Mouse (Mus musculus) CD4-positive helper T cell, adult 2 months (primary cell): ENCODE measurements around the gene Mrpl30.

Source experiments
- DNase-seq: peaks from one replicate; pipeline ENCODE4 v3.0.0-alpha.2; 2012; ENCODE audit warnings: low read depth, missing footprints, low spot score

Gene Mrpl30

DNA sequence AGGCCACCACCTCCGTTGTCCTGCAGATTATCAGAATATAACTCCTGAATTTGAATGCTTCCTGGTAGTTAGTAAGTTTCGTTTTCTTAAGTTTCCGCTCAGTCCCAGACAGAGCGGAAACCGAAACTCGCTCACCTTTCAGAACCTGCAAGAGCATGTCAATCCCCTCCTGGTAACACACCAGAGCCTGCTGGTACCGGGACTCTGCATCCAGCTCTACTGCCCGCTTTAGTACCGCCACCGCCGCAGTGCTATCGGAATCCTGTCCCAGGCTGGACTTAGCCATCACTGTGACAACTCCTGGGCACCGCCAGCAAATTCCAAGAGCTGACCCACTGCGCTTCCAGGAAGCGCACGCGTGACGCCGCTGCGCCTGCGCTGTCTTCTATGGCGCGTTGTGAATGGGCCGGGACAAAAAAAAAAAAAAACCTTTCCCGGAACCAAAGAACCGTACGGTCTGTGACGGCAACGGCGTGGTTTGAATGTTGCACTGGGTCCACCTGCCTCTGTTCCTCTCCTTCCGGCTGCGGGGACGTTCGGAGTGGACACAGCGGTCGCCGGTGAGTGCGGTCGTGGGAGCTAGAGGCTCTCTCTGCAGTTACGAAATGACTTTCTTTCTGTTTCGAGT is at the start of gene Mrpl30, which contains the start of gene Mitd1:
TSS of gene Mrpl30 (plus strand) at position 453 of the 628 bp plus-strand sequence.
TSS of gene Mitd1 (minus strand) at position 387 of the 628 bp plus-strand sequence.
- peak; percentile 95 for DNase-seq

DNA sequence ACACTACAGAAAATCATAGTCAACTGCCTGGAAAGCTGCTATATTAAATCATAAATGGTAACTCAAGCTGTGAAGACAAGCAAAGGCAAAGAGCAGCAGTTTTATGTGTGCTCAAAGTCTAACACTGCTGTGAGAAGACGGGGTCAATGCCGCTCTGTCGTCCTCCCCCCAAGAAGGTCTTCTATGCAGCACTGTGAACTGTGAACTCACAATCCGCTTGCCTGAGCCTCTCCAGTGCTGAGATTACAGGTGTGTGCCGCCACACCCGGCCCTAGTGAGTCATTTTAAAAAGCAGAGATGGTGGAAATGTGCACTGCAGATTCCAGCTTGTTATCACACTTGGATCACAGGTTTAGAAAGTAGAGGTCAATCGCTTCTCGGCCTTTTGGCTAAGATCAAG is 43.4 kb upstream of the Mrpl30 start:
- no peak for DNase-seq

DNA sequence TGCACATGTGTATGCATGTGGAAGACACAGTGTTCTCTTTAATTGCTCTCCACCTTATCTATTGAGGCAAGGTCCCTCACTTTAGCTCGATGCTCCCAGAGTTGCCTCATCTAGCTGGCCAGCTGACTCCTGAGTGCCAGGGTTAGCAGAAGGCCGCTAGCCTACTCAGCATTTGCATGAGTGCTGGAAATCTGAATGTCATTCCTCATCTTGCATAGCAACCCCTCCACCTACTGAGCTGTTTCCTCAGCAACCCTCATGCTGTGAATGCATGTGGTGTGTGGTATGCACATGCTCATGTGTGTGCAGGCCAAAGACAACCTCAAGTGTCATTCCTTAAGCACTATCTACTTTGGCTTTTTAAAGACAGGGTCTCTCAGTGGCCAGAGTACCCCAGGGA is 39.6 kb upstream of the Mrpl30 start:
- no peak for DNase-seq

DNA sequence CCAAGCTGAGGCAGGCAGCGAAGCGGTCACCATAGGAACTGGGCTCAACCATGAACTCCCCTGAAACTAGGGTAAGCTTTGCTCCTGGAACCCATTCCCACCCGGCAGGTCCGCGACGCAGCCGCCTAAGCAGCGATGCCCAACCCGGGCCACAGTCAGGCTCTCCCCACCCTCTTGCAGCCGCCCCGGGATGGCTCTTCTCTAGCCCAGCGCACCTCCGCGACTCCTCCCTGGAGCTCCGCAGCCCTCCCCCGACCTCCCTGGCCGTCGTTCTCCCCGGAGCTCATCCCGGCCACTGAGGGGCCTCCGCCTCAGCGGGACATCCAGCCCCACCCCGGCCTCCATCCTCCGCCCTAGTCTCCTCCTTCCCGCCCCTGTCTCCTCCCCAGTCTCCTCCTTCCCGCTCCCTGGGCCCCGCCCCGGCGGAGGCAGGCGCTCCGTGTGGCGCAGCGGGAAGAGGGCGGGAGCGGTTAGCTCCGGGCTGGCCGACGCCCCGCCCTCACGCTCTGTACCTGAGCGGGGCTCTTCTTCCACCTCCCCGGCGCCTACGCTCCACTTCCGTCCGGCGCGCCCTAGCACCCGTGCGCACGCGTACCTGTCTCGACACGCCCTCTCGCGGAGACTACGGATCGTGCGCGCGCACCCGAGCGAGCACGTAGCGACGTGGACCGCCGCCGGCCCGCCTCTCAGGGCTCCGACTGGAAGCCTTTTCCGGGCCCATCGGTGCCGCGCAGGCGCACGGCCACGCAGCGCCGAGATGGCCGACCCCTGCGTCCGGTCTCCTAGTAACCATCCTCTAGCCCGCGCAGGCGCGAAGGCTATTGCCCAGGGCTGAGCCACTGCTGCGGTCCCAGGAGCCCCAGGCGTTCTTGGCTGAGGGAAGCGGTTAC is 25.5 kb upstream of the Mrpl30 start:
- DNase-seq = peak; percentile 100

DNA sequence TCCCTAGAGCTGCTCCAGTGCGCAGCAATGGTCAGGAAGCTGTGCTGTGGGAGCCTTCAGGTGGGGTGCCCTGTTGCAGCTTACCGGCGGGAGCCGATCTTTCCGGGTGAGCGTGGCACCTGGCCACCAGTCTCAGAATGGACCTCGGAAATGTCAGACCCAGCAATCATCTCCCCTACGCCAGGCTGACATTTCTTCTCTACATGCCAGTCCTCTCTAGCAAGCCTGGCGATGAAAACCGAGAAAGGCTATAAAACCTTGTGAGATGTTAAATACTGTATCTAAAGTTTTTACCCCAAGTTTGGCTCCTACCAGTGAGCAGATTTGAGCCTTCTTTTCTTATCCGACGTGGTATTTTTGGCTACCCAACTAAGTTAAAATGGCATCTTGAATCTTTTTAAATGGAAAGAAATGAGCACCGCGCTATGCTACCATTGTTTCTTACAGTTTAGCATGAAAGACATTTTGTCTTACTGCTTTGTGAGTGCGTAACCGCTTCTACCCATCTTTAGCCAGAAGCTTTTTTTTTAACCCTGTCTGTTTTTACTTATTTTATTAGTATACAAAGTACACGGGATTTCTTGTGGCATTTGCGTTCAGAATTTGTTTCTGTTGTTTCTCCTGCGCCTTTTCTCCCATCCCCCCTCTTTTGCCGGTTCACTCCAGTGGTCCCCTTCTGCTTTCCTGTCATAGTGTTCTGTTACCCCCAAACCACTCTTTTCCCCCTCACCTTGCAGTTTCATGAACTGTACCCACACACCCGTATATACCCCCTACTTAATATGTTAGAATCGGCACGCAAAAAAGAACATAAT is 24.7 kb upstream of the Mrpl30 start:
- DNase-seq = no peak

DNA sequence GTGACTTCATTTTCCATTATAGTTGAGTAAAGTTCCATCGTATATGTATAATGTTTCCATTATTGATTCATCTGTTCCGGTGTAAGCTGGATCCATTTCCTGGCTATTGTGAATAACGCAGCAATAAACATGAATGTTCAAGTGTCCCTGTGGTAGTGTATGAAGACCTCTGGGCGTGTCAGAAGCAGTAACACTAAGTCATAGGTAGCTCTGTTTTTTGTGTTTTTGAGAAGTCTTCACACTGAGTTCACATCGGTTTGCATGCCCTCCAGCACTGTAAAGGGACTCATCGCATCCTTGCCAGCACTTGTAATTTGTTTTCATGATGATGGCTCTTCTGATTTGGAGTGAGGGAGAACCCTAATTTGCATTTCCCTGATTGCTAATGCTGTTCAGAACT is 24.0 kb upstream of the Mrpl30 start, which contains the start of gene Tsga10:
TSS of gene Tsga10 (minus strand) at position 144 of the 400 bp plus-strand sequence.
- peak; percentile 31 for DNase-seq

DNA sequence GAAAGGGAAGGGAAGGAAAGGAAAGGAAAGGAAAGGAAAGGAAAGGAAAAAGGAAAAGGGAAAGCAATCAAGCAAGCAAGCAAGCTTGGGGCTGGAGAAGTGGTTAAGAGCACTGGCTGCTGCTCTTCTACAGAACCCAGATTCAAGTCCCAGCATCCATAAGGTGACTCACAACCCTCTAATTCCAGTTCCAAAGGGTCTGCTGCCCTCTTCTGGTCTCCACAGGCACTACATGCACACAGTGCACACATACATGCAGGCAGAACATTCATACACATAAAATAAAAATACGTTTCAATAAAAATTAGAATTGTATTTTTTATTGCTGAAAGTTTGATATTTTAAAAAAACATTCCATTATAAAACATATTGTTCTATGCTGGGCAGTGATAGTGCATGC is 23.2 kb upstream of the Mrpl30 start:
- DNase-seq = peak; percentile 63

DNA sequence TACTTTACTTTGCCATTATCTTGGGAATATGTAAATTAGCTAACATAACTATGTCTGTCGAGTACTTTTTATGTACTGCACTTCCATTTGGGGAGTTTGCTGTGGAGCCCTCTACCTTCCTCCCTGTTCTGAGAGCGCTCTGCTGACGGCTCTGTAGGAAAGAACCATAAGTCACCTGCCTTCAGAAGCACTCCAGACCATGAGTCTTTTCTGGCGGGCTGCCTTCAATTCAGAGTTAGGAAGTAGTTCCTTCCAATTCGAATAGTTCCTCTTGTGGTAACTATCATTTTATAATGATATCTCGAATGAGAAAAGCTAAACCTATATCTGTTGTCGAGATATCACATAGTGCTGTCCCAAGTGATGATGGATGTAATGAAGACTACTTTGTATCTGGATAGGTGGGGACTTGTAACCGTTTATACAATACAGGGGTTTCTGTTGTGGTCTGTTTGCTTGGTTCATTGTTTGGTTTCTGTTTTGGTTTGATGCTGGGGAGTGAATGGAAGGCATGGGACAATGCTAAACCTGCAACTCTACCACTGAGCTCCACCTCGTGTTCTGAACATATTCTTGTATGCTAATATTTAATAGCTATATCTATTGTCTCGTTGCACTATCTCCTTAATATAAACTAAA is 22.5 kb upstream of the Mrpl30 start:
- no peak for DNase-seq

DNA sequence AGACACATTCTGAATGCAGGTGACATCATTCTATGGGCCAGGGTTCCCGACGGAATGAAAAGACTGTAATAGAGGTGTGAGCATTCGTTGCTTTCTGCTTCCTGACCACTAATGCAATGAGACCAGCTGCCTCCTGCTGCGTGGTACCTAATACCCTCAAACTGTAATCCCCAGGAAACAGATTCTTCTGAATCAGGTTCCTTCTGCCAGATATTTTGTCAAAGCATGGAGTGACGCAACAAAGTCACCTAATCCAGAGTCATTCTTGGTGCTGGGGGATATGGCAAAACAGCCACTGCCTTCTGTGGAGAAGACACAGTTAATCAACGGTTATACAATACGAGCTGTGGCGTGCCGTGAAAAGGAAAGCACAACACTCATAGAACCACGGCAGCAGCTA is 21.6 kb upstream of the Mrpl30 start:
- DNase-seq = no peak

DNA sequence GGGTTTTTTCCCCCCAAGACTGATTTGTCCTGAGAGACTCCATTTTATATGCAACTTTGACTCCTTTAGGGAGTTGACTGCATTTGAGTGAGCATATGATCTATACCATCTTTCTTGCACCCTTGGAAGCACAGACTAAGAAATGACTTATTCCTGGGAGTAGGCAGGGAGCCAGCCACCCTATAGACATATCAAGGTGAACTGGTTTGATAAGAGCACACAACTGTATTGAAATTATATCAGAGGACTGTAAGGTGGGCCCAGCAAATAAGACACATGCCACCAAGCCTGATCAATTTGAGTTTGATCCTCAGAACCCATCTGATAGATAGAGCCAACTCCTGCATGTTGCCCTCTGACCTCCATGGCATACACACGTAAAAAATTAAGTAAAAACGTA is 20.9 kb upstream of the Mrpl30 start:
- no peak for DNase-seq

DNA sequence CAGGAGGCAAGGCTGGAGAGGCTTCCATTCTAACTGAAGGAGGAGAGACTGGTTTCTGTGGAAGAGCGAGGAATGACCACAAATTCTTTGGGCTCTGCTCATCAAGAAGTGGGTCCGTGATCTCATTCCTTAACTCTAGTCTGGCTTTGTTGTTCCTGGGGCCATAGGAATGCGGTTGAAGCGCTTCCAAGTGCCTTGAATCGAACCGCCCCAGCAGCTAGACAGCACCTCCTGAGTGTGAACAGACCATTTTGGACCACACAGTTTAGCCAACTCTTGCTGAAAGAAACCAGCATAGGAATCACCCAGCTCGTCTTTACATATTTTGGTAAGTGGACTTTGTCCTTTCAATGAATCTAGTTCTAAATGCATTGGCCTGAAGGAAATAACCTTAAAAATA is 18.6 kb upstream of the Mrpl30 start, which contains the start of gene Lipt1:
TSS of gene Lipt1 (plus strand) at position 35 of the 400 bp plus-strand sequence.
- no peak for DNase-seq

DNA sequence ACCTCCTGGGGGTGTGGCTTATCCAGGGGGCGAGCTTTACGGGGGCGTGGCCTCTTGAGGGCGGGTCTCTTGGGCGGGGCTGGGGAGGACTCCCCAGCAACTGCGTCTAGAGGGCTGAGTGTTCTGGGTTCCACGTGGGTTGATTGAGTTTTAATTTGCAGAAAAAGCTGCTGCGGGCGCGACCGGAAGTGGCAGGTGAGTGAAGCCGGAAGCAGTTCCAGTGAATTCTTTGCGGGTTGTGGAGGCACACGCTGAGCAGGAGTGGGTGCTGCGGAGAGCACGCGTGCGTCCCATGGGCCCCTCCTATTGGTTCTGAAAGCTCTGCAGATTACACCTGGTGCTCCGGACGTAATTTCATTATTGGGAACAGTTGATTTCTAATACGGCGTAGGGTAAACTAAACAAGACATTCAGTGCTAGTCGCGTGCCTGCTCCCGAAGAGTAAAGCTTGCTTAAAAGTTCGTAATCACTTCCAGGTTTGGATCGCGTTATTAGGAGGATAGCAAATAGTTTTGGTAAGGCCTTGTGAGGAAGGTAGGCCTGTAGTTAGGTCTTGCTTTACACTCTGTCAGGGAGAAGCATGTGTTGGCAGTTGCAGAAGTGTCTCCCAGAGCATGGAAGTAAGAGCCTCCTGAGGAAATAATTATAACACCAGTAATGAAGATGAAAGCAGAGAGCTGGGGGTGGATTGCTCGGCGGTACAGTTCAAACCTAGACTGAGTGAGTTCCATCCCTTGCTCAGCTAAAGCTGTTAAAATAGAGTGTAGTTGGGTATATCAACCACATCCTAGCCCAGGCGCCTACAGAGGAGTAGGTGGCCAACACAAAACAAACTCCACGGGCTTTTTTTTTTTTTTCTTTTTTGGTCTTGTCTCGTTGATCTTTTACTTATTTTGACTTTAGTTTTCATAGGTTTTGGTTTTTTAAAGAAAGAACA is 17.9 kb upstream of the Mrpl30 start:
- peak; percentile 92 for DNase-seq

DNA sequence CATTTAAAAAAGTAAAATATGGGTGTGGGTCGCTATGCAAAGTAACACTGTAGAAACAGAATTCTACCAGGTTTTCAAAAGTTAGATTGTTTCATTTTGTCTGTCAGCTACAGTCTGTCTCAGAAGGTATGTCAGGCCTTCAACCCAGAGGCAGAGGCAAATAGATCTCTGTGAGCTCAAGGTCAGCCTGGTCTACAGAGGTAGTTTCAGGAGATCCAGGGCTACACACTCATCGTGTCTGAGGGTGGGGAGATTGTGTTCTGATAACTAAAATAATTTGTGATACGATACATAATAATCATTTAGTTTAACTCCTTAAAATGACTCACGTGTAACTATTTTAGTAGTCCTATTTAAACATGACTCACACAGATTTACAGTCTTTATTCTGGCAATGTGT is 17.1 kb upstream of the Mrpl30 start:
- no peak for DNase-seq

DNA sequence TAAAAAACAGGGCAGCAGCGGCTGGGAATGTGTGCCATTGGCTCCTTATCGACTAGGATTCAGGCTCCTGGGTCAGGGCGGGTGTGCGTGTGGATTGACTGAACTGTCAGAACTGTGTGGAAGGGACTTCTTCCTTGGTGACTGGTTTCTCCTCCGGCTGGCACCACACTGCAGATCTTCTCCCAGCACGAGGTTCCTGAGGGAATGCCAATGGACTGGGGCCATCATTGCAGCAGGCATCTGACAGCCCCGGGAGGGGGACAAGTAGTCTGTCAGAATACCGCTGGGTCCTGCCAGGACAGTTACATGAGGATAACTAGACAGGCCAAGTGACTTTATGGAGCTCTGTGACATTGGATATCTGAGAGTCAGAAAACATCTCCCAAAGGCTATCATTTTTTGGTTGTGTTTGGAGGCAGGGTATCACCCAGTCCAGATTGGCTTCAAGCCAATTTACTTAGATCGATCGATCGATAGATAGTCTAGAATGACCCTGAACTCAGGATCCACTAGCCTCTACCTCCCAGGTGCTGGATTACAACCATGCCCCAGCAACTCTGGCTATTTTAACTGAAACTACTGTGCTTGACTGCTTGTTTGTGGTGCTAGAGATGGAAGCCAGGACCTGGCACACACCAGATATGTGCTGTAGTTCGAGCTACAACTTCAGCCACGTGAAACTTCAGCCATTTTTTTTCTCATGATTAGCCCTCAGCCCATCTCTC is 12.4 kb upstream of the Mrpl30 start:
- no peak for DNase-seq

DNA sequence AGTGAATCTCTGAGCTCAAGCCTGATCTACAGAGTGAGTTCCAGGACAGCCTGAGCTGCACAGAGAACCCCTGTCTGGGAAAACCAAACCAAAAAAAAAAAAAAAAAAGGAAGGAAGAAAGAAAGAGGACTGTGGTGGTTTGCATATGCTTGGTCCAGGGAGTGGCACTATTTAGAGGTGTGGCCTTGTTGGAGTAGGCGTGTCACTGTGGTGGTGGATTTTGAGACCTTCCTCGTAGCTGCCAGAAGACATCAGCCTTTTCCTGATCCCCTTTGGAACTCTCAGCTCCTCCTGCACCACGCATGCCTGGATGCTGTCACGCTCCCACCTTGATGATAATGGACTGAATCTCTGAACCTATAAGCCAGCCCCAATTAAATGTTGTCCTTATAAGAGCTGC is 6.9 kb upstream of the Mrpl30 start:
- DNase-seq = no peak

DNA sequence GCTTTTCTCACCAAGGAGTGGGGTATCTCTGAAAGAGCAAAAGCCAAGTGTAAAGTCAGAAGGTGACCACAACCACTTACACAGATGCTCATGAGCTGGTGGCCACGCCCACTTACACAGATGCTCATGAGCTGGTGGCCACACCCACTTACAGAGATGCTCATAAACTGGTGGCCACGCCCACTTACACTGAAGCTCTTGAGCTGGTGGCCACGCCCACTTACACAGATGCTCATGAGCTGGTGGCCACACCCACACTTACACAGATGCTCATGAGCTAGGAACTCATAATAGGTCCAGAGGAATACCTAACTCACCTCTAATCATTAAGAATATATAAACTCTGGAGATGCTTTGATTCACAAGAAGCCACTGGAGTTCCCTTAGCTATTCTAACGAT is 5.8 kb upstream of the Mrpl30 start:
- peak; percentile 77 for DNase-seq

DNA sequence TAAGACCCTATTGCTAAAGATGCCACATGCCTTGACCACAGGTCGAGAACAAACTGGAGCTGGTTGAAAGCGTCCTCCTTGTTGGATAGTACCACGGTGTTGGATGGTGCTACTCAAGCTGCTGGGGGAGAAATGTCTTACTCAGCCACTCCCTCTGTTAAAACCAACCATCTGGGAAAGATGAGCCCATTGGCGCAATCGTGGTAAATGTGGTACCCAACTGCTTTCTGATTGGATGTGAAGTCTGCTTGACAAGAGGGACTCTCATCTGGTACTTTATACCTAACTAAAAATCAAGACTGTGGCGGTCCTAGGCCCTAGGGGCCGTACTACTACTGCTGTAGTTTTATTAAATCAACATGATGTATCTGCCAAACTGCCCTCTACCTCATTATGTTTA is 1.1 kb upstream of the Mrpl30 start:
- DNase-seq = peak; percentile 15

DNA sequence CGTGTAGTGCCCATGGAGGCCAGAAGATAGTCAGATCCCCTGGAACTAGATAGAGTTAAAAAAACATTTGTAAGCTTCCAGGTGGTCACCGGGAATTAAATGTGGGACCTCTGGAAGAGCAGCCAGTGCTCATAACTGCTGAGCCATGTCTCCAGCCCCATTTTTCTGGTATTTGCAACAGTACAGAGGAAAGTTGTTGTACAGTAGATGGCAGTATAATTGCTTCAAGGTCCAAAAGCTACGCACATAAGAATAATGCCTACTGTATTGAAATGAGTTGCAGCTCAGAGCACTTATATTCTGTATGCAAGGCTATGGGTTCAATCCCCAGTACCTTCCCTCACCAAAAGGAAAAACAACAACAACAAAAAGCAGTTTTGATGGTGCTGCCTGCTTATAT is 1.1 kb downstream of the Mrpl30 start:
- DNase-seq = peak; percentile 35

DNA sequence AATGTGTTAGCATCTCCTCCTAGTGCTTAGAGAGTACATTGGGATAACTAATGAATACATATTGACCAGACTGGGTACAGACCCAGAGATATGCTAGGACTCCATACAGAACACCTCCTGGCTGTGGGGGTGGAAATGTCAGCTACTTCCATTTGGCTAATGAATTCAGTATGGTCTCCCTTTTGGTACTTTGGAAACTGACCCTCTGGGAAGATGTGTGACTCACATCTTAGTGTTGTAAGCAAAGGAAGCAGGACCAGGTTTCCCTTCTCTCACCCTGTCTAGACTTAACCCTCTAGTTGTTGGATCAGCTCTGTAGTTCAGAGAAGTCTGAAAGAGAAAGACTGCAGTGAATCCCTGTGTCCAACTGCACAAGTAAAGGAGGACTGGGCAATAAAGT is 4.3 kb downstream of the Mrpl30 start:
- no peak for DNase-seq

DNA sequence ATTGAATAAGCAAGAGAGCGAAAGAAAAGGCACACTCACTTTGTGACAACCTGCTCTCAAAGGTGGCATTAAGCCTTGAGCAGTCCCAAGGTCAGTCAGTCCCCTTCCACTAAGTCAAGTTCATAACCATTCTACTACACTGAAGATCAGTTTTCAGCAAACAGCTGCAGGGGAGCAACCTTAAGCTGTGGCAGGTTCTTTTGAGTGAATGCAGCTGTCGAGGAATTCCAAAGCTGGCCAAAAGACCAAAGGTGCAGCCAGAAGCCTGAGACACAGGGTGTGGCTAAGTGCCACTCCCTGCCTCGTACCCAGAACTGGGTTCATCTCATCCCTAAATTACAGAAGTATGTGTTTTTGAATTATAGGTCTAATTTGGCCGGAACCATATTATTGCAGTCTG is 9.5 kb downstream of the Mrpl30 start:
- no peak for DNase-seq
